Mouse (Mus musculus): ENCODE data around the gene Abcg8. TPM values are rescaled to one million over a fixed set of nuclear protein-coding genes. Genes with fewer than 3 reads are reported as not detected.

Gene Abcg8
- total RNA-seq (2021) = not detected
- long read RNA-seq, experiment 1 = 0 reads
- long read RNA-seq, experiment 2 = 0 reads

DNA sequence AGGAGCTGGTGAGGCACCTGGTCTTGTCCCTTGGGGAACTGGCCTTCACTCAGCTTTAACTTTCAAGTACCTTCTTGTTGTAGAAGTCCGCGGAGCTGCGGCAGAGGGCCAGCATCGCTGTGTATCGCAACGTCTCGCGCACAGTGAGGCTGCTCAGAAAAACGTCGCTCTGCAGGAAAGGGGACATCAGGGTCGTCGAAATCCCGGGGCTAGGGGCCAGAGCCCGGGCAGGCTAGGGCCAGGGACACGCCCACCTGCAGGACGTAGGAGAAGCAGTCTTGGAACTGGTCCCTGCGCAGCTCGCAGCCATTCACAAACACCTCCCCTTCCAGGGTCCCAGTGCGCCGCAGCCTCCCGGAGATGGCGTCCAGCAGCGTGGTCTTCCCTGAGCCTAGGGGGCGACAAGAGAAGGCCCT lies at the start of gene Abcg8:
TSS of gene Abcg8 (plus strand) at position 352 of the 416 bp plus-strand sequence.
- intact Hi-C loops (cut with DNase I) = no loop called here
- no peak for DNase-seq

DNA sequence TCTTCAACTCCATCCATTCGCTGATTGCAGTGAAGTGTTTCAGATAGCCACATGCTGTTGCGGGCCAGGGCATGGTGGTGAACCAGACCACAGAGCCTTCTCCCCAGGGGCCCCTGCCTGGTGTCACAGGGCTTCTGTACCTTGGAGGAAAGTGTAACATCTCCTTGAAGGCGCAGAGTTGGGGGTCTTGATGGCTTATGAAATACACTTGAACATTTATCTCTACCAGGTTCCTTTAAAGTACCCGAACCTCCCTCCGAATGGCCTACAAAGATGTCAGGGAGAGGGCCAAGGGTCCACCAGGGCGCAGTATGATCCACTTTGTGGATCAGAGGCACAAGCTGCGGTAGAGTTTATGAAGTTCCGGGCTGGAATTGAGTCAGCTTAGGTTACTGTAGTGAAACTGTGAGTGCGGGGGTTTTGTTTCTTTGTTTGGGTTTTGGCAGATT lies 49.2 kb upstream of the Abcg8 start:
- intact Hi-C loops (cut with DNase I) = no loop called here
- no peak for DNase-seq

DNA sequence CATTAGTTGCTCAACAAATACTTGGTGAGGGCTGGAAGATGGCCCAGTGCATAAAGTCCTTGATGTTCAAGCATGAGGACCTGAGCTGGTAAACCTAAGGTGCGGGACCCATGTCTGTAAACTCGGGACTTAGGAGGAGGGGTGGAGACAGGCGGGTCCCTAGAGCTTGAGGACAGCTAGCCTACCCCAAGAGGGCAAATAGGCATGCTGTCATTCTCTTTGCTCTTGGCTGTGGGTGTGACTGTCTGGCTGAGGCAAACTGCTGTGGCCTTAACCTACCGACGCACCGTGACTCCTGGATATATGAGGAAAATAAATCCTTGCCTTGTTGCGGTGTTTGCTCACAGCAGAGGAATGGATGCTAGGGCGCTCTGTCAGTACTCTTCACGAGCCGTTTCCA lies 48.4 kb upstream of the Abcg8 start:
- DNase-seq = no peak
- intact Hi-C loops (cut with DNase I) = no loop called here

DNA sequence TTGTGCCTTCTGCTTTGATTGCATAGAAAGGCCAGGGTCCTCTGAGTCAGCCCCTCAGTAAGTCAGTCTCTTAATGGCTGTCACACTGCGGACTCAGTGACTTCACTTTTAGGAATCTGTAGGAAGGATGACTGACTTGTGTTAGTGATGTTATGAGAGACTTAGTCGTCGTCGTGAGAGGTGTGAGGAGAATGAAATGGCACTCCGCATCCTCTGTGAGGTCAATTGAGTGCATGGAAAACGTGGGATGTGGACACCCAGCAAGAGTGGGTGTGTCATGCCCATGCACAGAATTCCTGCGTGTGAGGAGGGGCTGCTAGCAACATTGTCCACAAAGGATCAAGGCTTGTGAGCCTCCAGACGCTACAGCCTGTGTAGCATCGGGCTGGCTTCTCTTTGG lies 47.5 kb upstream of the Abcg8 start:
- no peak for DNase-seq
- intact Hi-C loops (cut with DNase I) = no loop called here

DNA sequence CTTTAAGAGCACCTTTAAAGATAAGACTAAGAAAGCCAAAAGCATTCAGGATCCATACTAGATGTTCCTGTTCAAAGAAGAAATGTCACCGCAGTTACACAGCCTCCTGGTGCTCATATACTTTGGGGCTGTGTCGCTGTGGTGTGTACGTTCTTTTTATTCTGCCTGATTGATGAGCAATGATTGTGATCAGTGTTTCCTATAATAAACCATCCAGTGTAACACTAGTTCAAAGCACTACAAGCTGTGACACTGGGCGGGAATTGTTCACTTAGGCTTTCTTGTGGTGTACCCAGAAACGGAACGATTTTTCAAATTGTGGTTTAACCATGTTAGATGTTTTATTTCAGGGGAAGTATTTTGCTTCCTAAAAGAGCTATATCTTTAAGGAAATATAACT lies 44.3 kb upstream of the Abcg8 start:
- intact Hi-C loops (cut with DNase I) = no loop called here
- no peak for DNase-seq

- intact Hi-C loops (cut with DNase I) = no loop called here
- DNase-seq = no peak
Measured at GRCm38 (mm10) chr17:84633443-84633842, 42.7 kb upstream of the Abcg8 start.

DNA sequence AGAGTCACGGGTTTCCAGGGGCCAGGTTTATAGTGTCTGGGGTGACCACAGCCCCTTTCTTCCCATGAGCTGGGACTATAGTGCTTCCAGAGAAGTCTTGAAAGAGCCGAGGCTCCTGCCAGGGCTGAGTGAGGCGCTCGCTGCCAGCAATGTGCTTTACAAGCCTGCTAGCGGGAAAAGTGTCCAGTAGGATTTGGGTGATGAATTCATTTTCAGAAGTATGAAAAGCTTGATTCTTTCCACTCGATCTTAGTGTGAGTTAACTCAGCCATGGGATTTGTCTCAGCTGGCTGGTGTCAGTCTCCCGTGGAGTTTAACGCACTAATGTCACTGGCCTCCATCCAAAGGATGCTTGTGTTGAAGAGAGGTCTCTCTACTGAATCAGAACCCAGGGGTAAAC lies 39.8 kb upstream of the Abcg8 start:
- intact Hi-C loops (cut with DNase I) = no loop called here
- no peak for DNase-seq

- intact Hi-C loops (cut with DNase I) = no loop called here
- DNase-seq = no peak
Measured at GRCm38 (mm10) chr17:84637971-84638370, 38.1 kb upstream of the Abcg8 start.

DNA sequence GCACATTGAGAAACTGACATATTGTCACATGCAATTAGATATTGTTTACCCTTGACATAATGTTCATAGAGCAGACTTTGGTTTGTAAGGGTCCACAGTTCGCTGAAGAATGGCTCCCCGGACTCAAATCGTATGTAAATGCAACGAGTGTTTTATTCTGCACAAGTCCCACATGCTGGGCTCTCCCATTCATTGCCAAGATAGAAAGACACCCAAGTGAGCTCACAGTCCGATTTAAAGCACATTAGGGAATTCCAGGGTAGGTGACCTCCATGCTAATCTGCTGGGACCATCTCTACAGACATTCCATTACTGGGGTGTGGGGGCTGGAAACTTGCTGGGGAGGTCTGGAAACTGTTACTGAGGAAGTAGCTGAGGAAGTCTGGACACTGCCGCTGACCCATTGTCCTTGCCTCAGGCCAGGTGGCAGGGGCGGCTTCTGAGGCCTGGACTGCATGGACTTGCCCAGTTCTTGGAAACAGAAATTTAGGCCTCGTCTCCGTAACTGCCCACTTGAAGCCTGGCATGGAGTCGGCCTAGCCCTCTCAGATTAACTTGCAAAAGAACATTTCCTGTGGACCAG lies 36.2 kb upstream of the Abcg8 start:
- DNase-seq = no peak
- intact Hi-C loops (cut with DNase I) = no loop called here

- no peak for DNase-seq
- intact Hi-C loops (cut with DNase I) = no loop called here
Measured at GRCm38 (mm10) chr17:84641893-84642292, 34.2 kb upstream of the Abcg8 start.

- DNase-seq = no peak
- intact Hi-C loops (cut with DNase I) = no loop called here
Measured at GRCm38 (mm10) chr17:84642324-84642723, 33.8 kb upstream of the Abcg8 start.

GRCm38 (mm10) chr17:84644292-84645050 lies 31.6 kb upstream of the Abcg8 start:
- intact Hi-C loops (cut with DNase I) = no loop called here
- no peak for DNase-seq

DNA sequence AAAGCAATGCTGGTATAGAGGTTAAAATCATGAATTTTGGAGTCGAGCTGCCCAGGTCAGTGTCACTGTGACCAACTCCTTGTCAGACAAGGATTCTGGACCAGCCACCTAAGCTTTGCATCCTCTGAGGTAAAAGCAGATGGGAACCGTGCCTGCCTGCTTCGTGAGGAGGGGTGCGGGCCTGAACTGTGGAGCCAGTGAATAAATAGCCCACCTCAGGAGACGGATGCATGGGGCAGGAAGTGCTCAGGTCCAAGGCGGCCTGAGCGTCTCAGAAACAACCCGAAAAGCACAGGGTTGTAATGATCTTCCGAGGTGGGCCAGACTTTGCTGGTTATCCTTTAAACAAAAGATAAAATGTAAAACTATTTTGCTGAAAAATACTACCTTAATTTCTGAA lies 31.0 kb upstream of the Abcg8 start:
- intact Hi-C loops (cut with DNase I) = no loop called here
- no peak for DNase-seq

GRCm38 (mm10) chr17:84645894-84646293 lies 30.2 kb upstream of the Abcg8 start:
- DNase-seq = no peak
- intact Hi-C loops (cut with DNase I) = no loop called here

- no peak for DNase-seq
- intact Hi-C loops (cut with DNase I) = no loop called here
Measured at GRCm38 (mm10) chr17:84646477-84646876, 29.6 kb upstream of the Abcg8 start.

- DNase-seq = no peak
- intact Hi-C loops (cut with DNase I) = no loop called here
Measured at GRCm38 (mm10) chr17:84647630-84648029, 28.5 kb upstream of the Abcg8 start.

GRCm38 (mm10) chr17:84650302-84651017 lies 25.6 kb upstream of the Abcg8 start:
- intact Hi-C loops (cut with DNase I) = no loop called here
- DNase-seq = no peak

- intact Hi-C loops (cut with DNase I) = no loop called here
- DNase-seq = no peak
Measured at GRCm38 (mm10) chr17:84653544-84653943, 22.6 kb upstream of the Abcg8 start.

DNA sequence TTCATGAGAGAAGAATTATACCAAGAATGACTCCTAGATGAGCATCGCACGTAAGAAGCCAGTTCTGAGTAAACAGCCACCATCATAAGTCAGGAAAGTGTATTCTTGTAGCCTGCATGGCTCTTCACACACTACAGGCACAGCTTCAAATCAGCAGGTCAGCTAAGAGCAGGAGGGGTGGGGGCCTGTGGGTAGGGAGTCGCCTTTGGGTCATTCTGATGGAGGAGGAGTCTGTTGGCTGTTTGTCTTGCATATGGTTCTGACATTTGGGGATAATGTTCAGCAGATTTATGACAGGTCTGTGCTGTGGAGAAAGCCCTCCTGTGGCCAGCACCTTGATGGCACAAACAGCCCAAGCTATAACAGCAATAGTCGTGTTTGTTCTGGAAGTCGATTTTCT lies 19.9 kb upstream of the Abcg8 start:
- intact Hi-C loops (cut with DNase I) = no loop called here
- DNase-seq = no peak

- DNase-seq = no peak
- intact Hi-C loops (cut with DNase I) = no loop called here
Measured at GRCm38 (mm10) chr17:84656653-84657421, 19.3 kb upstream of the Abcg8 start.

- no peak for DNase-seq
- intact Hi-C loops (cut with DNase I) = no loop called here
Measured at GRCm38 (mm10) chr17:84657422-84657732, 18.7 kb upstream of the Abcg8 start.
